Mouse (Mus musculus) heart, embryonic 13.5 days (tissue): ENCODE measurements at regions not wholly inside any gene's neighbourhood (a gene's known extent, or its start where the extent isn't known, plus 50 kb on each side); places are given as distances from the start of the nearest gene placed in this dataset.
A peak's percentile ranks its signal among the peaks of the same experiment; 100 is the strongest.

ENCODE experiments used
- ATAC-seq: fragments of 200-750 bp; cut with Nextera tagmentation; 2 replicates; pipeline ENCODE4 v1.8.0; 2017; ENCODE audit warnings: moderate TSS enrichment; ENCODE audit not compliant: insufficient number of reproducible peaks, low FRiP score, low TSS enrichment; ENCODE audit errors: extremely low read depth
- H3K27ac ChIP-seq: fragments of 300-500 bp; sonication (generic); replicated peaks from 2 replicates; pipeline ENCODE4 v1.5.1; 2015; ENCODE audit warnings: moderate library complexity, mild to moderate bottlenecking, inconsistent platforms
- H3K27me3 ChIP-seq: fragments of 300-500 bp; sonication (generic); replicated peaks from 2 replicates; pipeline ENCODE4 v1.6.1; 2015; ENCODE audit warnings: mild to moderate bottlenecking, inconsistent platforms
- H3K36me3 ChIP-seq: fragments of 300-500 bp; sonication (generic); 2 replicates; pipeline ENCODE4 v1.6.1; 2015; ENCODE audit warnings: mild to moderate bottlenecking, inconsistent platforms
- H3K4me1 ChIP-seq: fragments of 300-500 bp; sonication (generic); 2 replicates; pipeline ENCODE4 v1.6.1; 2015; ENCODE audit warnings: inconsistent platforms
- H3K4me2 ChIP-seq: fragments of 300-500 bp; sonication (generic); 2 replicates; pipeline ENCODE4 v1.6.1; 2015; ENCODE audit warnings: inconsistent platforms, mild to moderate bottlenecking, moderate library complexity
- H3K4me3 ChIP-seq: fragments of 300-500 bp; sonication (generic); 2 replicates; pipeline ENCODE4 v1.5.1; 2015; ENCODE audit warnings: moderate library complexity, mild to moderate bottlenecking, inconsistent platforms
- H3K9ac ChIP-seq: fragments of 300-500 bp; sonication (generic); 2 replicates; pipeline ENCODE4 v1.6.1; 2015; ENCODE audit warnings: inconsistent platforms, mild to moderate bottlenecking, moderate library complexity
- H3K9me3 ChIP-seq: fragments of 300-500 bp; sonication (generic); 2 replicates; pipeline ENCODE4 v1.6.1; 2016; ENCODE audit warnings: inconsistent platforms
- WGBS: fragments of 180-500 bp; shearing (Covaris S2); methylation state at CpG from one replicate; pipeline ENCODE4 v1.1.7; 2015; ENCODE audit warnings: mixed read lengths; 5-methylcytosine and 5-hydroxymethylcytosine counted together

GRCm38 (mm10) chr17:62412666-62413180, 468.4 kb downstream of the Efna5 start:
- peaks cover 5% of the 10 kb centered on the region; the same call in 1 of the 2 replicates for H3K4me1 ChIP-seq
- peaks cover 6% of the 10 kb centered on the region; the same call in 1 of the 2 replicates for H3K9me3 ChIP-seq
- no peaks in the 10 kb centered on the region for H3K36me3 ChIP-seq
- H3K4me3 ChIP-seq, result no peak overlapping the region
- H3K27me3 ChIP-seq, result no peaks in the 10 kb centered on the region
- H3K9ac ChIP-seq, result no peak overlapping the region
- 0 out of 2 replicates have a peak overlapping the region, but pooled peaks have one; percentile 0 for H3K27ac ChIP-seq
- no peak overlapping the region for H3K4me2 ChIP-seq
- ATAC-seq, result no peak
- WGBS, result 51% methylated on average over 12 of the region's 12 CpGs

GRCm38 (mm10) chr17:62403739-62404138, 477.4 kb downstream of the Efna5 start:
- 0 out of 2 replicates have a peak, but pooled peaks cover under 1% of the 10 kb centered on the region for H3K9me3 ChIP-seq
- no peaks in the 10 kb centered on the region for H3K4me1 ChIP-seq
- H3K27me3 ChIP-seq, result no peaks in the 10 kb centered on the region
- no peaks in the 10 kb centered on the region for H3K36me3 ChIP-seq
- H3K9ac ChIP-seq, result no peak overlapping the region
- H3K4me2 ChIP-seq, result no peak overlapping the region
- no peak overlapping the region for H3K27ac ChIP-seq
- no peak for ATAC-seq
- no peak overlapping the region for H3K4me3 ChIP-seq
- WGBS, result 70% methylated on average over 1 of the region's 1 CpGs

- H3K4me2 ChIP-seq, result no peak overlapping the region
- no peak overlapping the region for H3K4me3 ChIP-seq
- H3K4me1 ChIP-seq, result no peaks in the 10 kb centered on the region
- H3K27me3 ChIP-seq, result no peaks in the 10 kb centered on the region
- H3K27ac ChIP-seq, result no peak overlapping the region
- no peak for ATAC-seq
- 89% methylated on average over 8 of the region's 8 CpGs for WGBS
- H3K36me3 ChIP-seq, result no peaks in the 10 kb centered on the region
- H3K9ac ChIP-seq, result no peak overlapping the region
- no peaks in the 10 kb centered on the region for H3K9me3 ChIP-seq
Observed at GRCm38 (mm10) chr17:62393355-62394006, 487.6 kb downstream of the Efna5 start.

- ATAC-seq, result no peak
- no peaks in the 10 kb centered on the region for H3K4me1 ChIP-seq
- H3K4me3 ChIP-seq, result no peak overlapping the region
- 66% methylated on average over 16 of the region's 16 CpGs for WGBS
- no peaks in the 10 kb centered on the region for H3K27me3 ChIP-seq
- H3K4me2 ChIP-seq, result no peak overlapping the region
- no peak overlapping the region for H3K9ac ChIP-seq
- no peaks in the 10 kb centered on the region for H3K36me3 ChIP-seq
- H3K27ac ChIP-seq, result no peak overlapping the region
- no peaks in the 10 kb centered on the region for H3K9me3 ChIP-seq
Observed at GRCm38 (mm10) chr17:62384053-62384452, 497.1 kb downstream of the Efna5 start.

- Histone ChIP-seq H3K9me3 (no peaks in the 10 kb centered on the region), H3K27me3 (no peaks in the 10 kb centered on the region), H3K9ac (no peak overlapping the region), H3K27ac (no peak overlapping the region), H3K4me3 (no peak overlapping the region), H3K4me2 (no peak overlapping the region), H3K36me3 (no peaks in the 10 kb centered on the region), H3K4me1 (no peaks in the 10 kb centered on the region)
- ATAC-seq, result no peak
- WGBS, result 71% methylated on average over 8 of the region's 8 CpGs
Observed at GRCm38 (mm10) chr17:62378868-62379417, 502.2 kb downstream of the Efna5 start.

GRCm38 (mm10) chr17:62369100-62369499, 512.0 kb downstream of the Efna5 start:
- Histone ChIP-seq H3K9ac (no peak overlapping the region), H3K4me2 (no peak overlapping the region), H3K4me1 (peaks cover 9% of the 10 kb centered on the region), H3K36me3 (no peaks in the 10 kb centered on the region), H3K9me3 (no peaks in the 10 kb centered on the region), H3K27me3 (peaks cover 15% of the 10 kb centered on the region), H3K4me3 (no peak overlapping the region), H3K27ac (no peak overlapping the region)
- ATAC-seq, result no peak
- 66% methylated on average over 3 of the region's 3 CpGs for WGBS

GRCm38 (mm10) chr17:62367937-62368336, 513.2 kb downstream of the Efna5 start:
- Histone ChIP-seq H3K36me3 (no peaks in the 10 kb centered on the region), H3K9ac (no peak overlapping the region), H3K4me3 (no peak overlapping the region), H3K27ac (no peak overlapping the region), H3K27me3 (peaks cover 15% of the 10 kb centered on the region), H3K4me1 (peaks cover 9% of the 10 kb centered on the region), H3K9me3 (no peaks in the 10 kb centered on the region), H3K4me2 (peak overlapping the region; percentile 37)
- 14% methylated on average over 4 of the region's 4 CpGs for WGBS
- no peak for ATAC-seq

- H3K4me2 ChIP-seq, result no peak overlapping the region
- no peaks in the 10 kb centered on the region for H3K4me1 ChIP-seq
- H3K36me3 ChIP-seq, result no peaks in the 10 kb centered on the region
- no peaks in the 10 kb centered on the region for H3K9me3 ChIP-seq
- H3K9ac ChIP-seq, result no peak overlapping the region
- H3K27me3 ChIP-seq, result no peaks in the 10 kb centered on the region
- no peak overlapping the region for H3K27ac ChIP-seq
- no peak for ATAC-seq
- no peak overlapping the region for H3K4me3 ChIP-seq
Observed at GRCm38 (mm10) chr17:62358323-62358722, 522.8 kb downstream of the Efna5 start.

GRCm38 (mm10) chr17:62337890-62338557, 543.1 kb downstream of the Efna5 start:
- WGBS, result 54% methylated on average over 10 of the region's 10 CpGs
- Histone ChIP-seq H3K27ac (no peak overlapping the region), H3K4me1 (peaks cover 9% of the 10 kb centered on the region; the same call in 1 of the 2 replicates), H3K4me2 (no peak overlapping the region), H3K9me3 (no peaks in the 10 kb centered on the region), H3K4me3 (no peak overlapping the region), H3K36me3 (no peaks in the 10 kb centered on the region), H3K9ac (no peak overlapping the region), H3K27me3 (no peaks in the 10 kb centered on the region)
- ATAC-seq, result no peak

GRCm38 (mm10) chr17:62330226-62330625, 550.9 kb downstream of the Efna5 start:
- 87% methylated on average over 4 of the region's 4 CpGs for WGBS
- no peak overlapping the region for H3K4me3 ChIP-seq
- H3K4me2 ChIP-seq, result no peak overlapping the region
- H3K4me1 ChIP-seq, result no peaks in the 10 kb centered on the region
- H3K27ac ChIP-seq, result no peak overlapping the region
- H3K27me3 ChIP-seq, result no peaks in the 10 kb centered on the region
- ATAC-seq, result no peak
- no peaks in the 10 kb centered on the region for H3K36me3 ChIP-seq
- no peak overlapping the region for H3K9ac ChIP-seq
- H3K9me3 ChIP-seq, result peaks cover 4% of the 10 kb centered on the region; the same call in 1 of the 2 replicates

GRCm38 (mm10) chr17:62326844-62327243, 554.3 kb downstream of the Efna5 start:
- Histone ChIP-seq H3K27me3 (no peaks in the 10 kb centered on the region), H3K9ac (no peak overlapping the region), H3K27ac (no peak overlapping the region), H3K4me2 (no peak overlapping the region), H3K36me3 (no peaks in the 10 kb centered on the region), H3K4me1 (no peaks in the 10 kb centered on the region), H3K9me3 (peaks cover 6% of the 10 kb centered on the region; the same call in 1 of the 2 replicates), H3K4me3 (no peak overlapping the region)
- ATAC-seq, result no peak
